Mouse (Mus musculus): Measurements from ENCODE around the gene Cwc27.

GRCm38 (mm10) chr13:104632427-104633167 lies 184.3 kb downstream of the Cwc27 start:
- no peak for TF ChIP-seq CTCF (IDR thresholded peaks at IDR 0.05)
- TF ChIP-seq EP300 (IDR thresholded peaks at IDR 0.05), result no peak

Data from lung, postnatal 0 days (tissue).